Mouse (Mus musculus): ENCODE data around the gene Dpy19l3. TPM values are rescaled to one million over a fixed set of nuclear protein-coding genes. Genes with fewer than 3 reads are reported as not detected.

The Dpy19l3 gene
- total RNA-seq (2021), result 10 to 100 TPM; 10.3 to 11.9 TPM

DNA sequence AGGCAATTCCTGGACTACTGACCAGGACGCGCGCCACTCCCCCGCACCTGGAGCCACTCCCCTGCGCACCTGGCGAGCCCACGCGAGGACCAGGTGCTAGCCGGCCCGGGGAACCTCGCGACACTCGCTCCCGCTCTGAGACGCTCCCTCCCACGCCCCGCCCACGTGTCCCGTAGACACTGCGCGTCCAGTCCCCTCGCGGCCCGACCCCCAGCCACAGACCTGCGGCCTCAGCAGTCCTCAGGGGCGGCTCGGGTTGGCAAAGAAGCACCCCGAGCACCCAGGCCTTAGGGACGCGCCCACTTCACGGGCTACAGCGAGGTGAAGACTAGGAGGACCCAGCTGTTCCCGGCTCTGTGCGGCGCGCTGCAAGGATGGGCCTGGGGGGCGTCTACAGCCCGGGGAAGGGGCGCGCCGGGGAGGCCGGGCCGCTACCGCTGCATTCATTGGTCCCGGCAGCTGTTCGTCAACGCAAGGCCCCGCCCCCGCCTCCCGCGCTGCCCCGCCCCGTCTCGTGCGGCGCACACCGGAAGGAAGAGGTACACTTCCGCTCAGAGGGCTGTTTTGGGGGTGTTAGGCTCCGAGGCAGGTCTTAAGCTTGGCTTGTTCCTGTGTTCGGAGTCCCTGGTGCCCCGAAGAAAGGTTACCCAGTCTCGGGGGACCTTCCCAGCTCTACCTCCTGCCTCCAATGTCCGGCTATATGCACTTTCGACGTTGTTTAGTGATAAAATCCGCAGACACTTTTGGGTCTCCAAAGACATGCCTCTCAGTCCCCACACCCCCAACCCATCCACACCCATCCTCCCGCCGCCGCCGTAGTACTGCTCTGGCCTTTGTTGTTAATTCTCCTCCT is at the start of gene Dpy19l3:
Dpy19l3 (minus strand) TSS at position 422 of the 853 bp plus-strand sequence.
- DNase-seq, result peak; percentile 93

DNA sequence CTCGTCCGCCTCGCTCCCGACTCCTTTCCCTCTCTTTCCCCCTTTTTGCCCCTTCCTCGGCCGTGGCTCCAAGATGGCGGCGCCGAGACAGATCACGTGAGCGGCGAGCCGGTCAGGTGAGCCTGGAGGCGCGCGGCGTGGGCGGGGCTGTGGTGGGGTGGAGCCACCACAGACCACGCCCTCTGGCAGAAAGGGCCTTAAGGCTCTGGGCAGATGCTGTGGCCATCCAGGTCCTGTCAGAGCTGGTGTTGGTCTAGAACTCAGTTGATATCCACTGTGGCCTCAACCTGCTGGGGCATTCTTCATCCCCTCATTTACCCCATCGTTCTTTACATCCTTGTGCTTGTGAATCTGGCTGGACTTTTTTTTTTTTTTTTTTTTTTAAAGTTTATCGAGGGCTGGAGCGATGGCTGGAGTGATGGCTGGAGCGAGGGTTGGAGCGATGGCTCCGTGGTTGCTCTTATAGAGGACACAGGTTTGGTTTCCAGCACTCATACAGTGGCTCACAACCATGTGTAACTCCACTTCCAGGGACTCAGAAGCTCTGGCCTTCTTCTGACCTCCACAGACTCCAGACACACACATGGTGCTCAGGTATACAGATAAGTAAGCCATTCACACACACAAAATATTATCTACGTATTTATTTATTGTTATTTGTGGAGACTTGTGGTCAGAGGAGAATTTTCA is 48.8 kb upstream of the Dpy19l3 start, which contains the start of gene Zfp507:
Zfp507 (minus strand) TSS at position 98 of the 690 bp plus-strand sequence.
- peak; percentile 91 for DNase-seq

- no peak for DNase-seq
Measured at GRCm38 (mm10) chr7:35802201-35802905, 48.1 kb upstream of the Dpy19l3 start.

DNA sequence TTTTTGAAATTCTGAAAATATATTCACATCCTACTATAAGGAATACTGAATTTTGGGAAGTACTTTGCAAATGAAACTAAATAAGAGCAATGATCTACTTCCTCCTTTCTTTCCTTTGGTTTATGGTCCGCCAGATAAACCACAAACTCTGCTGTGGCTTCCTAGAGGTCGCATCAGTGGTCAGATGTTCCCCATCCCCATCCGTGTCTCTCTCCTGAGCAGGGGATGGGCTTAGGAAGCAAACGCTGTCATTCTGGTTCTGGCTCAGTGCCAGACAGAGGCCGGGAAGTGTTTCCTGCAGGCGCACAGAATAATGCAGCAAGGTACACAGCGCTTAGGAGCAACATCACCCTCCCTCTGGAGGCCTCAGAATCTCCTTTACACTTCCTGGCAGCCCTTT is 41.9 kb upstream of the Dpy19l3 start:
- peak; percentile 27 for DNase-seq

DNA sequence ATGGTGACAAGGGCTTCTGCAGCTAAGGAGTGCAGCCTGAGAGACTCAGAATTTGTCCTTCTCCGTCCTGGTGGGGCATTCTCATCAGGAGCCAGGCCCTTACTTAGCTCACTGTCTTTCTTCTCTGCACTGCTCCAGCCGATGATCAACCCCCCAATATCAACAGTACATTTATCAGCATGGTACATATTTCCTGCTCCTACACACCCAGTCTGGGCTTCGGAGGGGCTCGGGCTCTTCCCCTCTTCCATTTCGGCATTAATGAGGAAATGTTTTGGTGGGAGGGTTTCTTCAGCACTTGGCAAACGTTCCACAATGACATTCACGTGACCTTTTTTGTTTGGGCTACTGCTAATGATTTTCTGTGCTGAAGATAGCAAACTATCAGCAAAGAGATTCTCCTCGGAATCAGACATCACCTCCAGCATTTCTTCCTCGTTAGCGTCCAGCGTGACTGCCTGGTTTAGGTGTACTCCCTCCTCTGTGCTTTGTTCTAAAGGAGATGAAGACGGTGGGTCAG is 40.0 kb upstream of the Dpy19l3 start:
- no peak for DNase-seq

- no peak for DNase-seq
Measured at GRCm38 (mm10) chr7:35792150-35792848, 38.0 kb upstream of the Dpy19l3 start.

DNA sequence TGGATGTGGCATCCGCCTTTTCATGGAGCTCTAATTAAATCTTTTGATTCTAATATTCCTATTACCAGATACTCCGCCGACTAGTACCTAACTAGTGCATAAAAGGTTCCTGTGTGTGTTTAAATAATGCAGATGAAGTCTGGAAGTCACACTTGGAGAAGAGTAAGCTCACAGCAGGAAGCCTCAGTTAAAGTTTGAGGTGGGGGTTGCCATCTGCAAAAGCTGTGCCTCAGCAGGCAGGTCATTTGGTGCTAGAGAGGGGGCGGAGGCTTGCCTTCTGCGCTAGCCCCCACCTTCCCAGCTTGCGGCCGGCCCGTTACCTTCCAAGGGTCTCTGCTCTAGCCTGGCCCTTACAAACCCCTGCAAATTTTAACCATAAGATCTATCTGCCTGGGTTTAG is 36.7 kb upstream of the Dpy19l3 start:
- no peak for DNase-seq

DNA sequence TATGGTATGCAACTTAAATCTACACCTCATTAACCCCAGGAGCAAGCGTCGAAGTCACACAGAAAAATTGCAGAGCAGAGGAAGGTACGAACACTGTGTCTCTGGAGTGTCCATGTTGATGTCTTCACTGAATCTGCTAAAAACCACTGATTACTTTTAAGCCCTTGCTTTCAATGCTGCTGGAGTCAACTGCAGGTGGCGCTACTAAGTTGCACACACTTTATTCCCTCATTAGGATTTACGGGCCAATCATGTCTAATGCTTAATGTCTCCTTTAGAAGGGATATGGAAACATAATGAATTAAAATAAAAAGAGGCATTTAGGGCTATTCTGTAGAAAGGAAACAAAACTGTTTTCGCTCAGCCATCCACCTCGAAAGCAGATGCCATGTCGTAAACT is 35.9 kb upstream of the Dpy19l3 start:
- peak; percentile 23 for DNase-seq

DNA sequence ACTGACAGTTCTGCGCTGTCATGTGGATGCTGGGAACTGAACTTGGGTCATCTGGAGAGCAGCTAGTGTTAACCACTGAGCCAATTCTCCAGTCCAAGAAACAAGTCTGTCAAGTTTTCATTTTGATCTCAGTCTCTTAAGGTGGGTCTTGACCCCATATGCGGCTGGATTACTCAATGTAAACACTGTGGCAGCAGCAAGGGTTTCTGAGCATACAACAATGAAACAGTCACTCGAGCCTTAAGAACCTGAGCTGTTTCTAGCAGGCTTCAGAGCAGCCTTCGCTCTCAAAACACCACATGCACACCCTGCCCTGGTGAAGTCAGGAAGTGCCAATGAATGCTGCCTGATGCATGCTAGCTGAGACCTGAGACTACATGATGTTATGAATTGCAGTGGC is 31.3 kb upstream of the Dpy19l3 start:
- DNase-seq, result no peak

DNA sequence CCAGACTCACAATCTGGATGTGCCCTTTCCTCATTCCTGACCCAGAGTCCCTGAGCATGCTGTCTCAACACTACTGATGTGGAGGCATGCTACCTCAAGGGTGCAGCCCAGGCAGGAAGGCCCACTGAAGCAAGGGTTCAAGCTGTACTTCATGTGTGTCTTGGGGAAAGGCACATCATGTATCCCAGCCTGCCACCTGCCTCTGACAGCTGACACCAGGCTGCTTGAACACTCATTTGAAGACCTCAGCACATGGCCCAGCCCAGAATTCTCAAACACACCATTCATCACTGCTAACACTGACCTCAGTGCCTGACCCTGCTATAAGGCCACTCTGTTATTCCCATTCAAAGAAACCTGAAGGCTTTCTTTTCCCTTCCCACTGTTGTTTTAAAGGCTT is 28.0 kb upstream of the Dpy19l3 start:
- no peak for DNase-seq

- no peak for DNase-seq
Measured at GRCm38 (mm10) chr7:35774127-35774526, 19.9 kb upstream of the Dpy19l3 start.

DNA sequence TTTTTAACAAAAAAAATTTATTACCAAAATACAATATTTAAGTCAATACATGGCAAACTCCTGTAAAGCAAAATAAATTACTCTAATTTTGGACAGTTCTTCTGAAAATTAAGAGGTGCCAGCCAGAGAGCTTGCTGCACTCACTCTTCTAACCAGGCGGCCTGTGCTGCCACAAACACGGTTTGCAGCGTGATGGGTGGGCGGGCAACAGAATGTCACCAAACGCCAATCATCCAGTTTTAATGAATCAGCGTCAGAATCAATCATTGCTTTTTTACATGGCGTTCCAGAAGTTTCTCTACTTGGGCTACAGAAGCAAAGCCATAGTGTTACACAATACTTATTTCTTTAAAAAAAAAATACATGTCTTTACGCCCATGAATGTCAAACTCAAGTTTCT is 18.1 kb upstream of the Dpy19l3 start:
- DNase-seq, result no peak

GRCm38 (mm10) chr7:35771106-35771505 is 16.9 kb upstream of the Dpy19l3 start:
- no peak for DNase-seq

- DNase-seq, result no peak
Measured at GRCm38 (mm10) chr7:35770122-35770521, 15.9 kb upstream of the Dpy19l3 start.

GRCm38 (mm10) chr7:35764461-35764860 is 10.2 kb upstream of the Dpy19l3 start:
- no peak for DNase-seq

DNA sequence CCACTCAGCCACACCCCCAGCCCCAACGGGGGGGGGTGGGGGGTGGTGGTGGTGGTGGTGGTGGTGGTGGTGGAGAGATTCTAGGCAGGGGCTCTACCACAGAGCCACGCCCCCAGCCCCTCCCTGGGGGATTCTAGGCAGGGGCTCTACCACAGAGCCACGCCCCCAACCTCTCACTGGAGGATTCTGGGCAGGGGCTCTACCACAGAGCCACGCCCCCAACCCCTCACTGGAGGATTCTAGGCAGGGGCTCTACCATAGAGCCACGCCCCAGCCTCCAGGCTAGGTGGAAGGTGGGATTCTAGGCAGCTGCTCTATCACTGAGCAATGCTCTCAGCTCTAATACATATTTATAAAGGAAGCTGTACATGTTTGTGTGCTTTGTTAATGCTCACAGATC is 7.5 kb upstream of the Dpy19l3 start:
- no peak for DNase-seq

DNA sequence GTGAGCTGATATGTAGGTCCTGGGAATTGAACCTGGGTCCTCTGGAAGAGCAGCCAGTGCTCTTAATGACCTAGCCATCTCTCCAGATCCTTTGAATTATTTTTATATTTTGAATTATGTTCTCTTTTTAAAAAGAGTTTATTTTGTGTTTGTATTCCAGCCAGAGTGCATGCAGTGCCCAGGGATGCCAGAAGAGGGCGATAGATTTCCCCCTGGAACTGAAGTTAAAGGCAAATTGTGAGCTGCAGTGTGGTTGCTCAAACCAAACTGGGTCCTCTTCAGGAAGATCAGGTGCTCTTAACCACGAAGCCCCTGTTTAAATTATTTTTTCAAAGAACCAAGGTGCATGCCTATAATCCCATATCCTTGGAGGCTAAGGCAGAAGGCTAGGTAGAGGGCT is 5.3 kb upstream of the Dpy19l3 start:
- DNase-seq, result peak; percentile 18

GRCm38 (mm10) chr7:35756510-35757440 is 2.5 kb upstream of the Dpy19l3 start:
- DNase-seq, result no peak

DNA sequence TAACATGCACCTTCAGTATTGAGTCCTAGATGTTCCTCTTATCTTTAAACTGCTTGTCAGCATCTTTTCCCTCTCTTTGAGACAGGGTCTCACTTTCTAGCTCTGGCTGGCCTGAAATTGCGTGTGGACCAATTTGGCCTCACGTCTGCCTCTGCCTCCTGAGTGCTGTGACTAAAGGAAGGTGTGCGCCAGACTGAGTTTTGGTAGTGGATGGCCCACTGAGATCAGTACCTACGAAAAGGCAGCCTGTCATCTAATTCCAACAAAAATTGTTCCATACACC is 573 bp upstream of the Dpy19l3 start:
- DNase-seq, result no peak

DNA sequence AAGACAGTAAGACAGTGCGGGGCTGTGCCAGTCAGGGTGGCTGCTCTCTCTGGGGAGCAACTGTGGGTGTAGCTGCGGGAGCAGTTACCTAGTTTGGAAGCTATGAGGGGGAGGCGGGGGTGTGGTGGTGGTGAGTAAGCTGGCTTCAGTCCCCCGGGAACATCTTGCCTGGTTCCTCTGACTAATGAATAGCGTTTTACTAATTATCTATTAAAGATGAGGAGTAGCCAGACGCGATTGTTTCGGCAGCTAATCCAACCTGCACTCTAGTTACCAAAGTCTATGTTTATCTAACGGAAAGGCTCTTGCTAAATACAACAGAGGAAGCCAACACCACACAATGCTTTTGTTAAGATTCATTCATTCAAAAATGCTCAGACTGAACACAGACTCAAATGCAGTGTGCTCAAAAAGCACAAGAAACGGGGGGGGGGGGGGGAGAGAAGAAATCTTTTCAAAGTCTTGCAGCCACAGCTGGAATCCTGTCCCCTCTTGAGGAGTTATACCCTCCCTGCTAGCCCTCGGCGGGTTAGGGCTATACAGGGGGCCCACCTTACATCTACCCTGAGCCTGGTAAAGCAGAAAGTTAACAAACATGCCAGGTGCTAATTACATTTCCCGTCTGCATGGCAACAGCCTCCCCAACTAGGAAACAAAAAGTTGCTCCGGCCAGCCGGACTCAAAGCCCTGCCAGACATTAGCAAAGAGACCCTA is 778 bp downstream of the Dpy19l3 start:
- DNase-seq, result no peak

GRCm38 (mm10) chr7:35750873-35751272 is 3.4 kb downstream of the Dpy19l3 start:
- DNase-seq, result no peak

Measured in heart, postnatal 4 days (tissue).